Comparison of ENCODE assay signal across 8 mouse cellular contexts in the genomic region with DNA sequence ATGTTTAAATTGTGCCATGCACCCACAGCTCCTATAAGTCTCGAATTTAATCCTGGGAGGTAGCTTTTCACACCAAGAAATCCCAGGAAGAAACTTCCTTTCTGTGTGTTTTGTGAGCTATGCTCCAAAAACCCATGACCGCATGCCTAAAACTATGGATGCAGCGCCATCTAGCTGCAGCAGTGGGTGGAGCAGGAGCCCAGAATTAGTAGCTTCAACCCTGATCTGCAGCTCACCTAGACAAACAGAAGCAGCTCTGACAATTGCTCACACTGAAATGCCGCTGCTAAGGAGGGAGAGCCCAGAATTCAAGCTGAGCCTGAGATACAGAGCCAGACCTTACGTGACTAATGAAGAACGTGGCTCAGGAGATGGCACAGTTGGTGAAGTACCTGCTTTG.
DNase-seq lines count a peak whose midpoint lies in the region; ATAC-seq lines count a peak whose summit lies in the region.

No protein-coding gene starts in this region.

- peak; percentile 93 for ATAC-seq in megakaryocyte progenitor cell, adult 5-6 weeks (replicated peaks; ENCODE audit: poor library complexity)

- DNase-seq in WW6 (ENCODE audit: low read depth, low spot score): peak; percentile 7
- peak; percentile 91 to 93 for DNase-seq in cerebellum, postnatal 10 days
- peak; percentile 89 to 95 for DNase-seq in frontal cortex, postnatal 36 days (ENCODE audit: low spot score in 2 of 2)
- peak; percentile 72 for DNase-seq in hindlimb bud, embryonic 11.5 days (ENCODE audit: extremely low spot score, low read depth, low spot score)
- DNase-seq in left cerebral cortex, adult 11 months (ENCODE audit: low spot score): peak; percentile 79
- peak; percentile 85 for DNase-seq in right cerebral cortex, postnatal 25 days
- peak; percentile 84 for DNase-seq in urinary bladder, postnatal 36 days (ENCODE audit: low spot score in 2 of 2)

Comparison
In these comparisons a context has a peak if more than half of its experiments do, and no peak if none do; other contexts are left out.
1. Peak in every context shown above with its lines: DNase-seq and ATAC-seq.
2. DNase-seq: peak in every context shown above with its lines; median percentile 92 in cerebellum, postnatal 10 days; 92 in frontal cortex, postnatal 36 days; 85 in right cerebral cortex, postnatal 25 days; 84 in urinary bladder, postnatal 36 days; 79 in left cerebral cortex, adult 11 months; 72 in hindlimb bud, embryonic 11.5 days; 7 in WW6.